Mouse (Mus musculus): ENCODE data around the gene Hsd17b14.
A peak's percentile ranks its signal among the peaks of the same experiment; 100 is the strongest.
"Not testable (repeated sequence)": the region's sequence is repeated elsewhere in the genome, so short reads cannot be mapped to it uniquely, and the experiment has no call there.

Gene Hsd17b14

DNA sequence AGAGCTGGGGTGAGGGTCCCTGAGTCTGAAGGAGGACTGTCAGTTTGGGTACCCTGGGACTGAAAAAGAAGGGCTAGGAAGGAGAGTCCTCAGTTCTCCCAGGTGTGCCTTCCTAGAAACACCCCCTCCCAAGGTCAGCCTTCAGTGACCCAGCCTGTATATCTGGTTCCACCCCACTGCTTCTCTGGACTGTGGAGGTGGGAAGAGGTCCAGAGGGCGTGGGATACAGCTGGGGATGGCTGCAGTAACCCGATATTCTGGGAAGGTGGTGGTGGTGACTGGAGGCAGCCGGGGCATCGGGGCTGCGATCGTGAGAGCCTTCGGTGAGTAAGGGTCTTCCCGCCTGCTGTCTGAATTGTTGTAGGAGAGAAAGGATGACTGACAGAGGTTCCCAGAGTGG, at the start of gene Hsd17b14:
Hsd17b14 (plus strand) TSS at position 150 of the 400 bp plus-strand sequence.
- DNase-seq (ENCODE audit: low spot score in 2 of 2) = no peak

DNA sequence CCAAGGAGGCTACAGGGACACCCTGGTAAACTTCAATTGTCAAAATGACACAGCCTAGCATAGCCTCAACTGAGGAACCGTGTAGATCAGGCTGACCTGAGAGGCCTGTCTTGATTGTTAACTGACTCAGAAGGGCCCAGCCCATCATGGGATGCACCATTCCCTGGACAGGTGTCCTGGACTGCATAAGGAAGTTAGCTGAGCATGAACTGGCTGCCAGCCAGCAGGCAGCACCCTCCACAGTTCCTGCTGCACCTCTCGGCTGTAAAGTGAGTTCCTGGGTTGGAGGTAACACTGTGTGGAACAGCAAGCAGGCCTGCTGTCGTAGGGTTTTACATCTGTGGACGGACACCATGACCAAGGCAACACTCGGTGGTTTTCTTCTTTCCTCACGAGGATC, 47.1 kb upstream of the Hsd17b14 start:
- no peak for DNase-seq (ENCODE audit: low spot score in 2 of 2)

GRCm38 (mm10) chr7:45508561-45508960, 46.1 kb upstream of the Hsd17b14 start:
- DNase-seq (ENCODE audit: low spot score in 2 of 2) = peak in 1 of 2 experiments; percentile 74

DNA sequence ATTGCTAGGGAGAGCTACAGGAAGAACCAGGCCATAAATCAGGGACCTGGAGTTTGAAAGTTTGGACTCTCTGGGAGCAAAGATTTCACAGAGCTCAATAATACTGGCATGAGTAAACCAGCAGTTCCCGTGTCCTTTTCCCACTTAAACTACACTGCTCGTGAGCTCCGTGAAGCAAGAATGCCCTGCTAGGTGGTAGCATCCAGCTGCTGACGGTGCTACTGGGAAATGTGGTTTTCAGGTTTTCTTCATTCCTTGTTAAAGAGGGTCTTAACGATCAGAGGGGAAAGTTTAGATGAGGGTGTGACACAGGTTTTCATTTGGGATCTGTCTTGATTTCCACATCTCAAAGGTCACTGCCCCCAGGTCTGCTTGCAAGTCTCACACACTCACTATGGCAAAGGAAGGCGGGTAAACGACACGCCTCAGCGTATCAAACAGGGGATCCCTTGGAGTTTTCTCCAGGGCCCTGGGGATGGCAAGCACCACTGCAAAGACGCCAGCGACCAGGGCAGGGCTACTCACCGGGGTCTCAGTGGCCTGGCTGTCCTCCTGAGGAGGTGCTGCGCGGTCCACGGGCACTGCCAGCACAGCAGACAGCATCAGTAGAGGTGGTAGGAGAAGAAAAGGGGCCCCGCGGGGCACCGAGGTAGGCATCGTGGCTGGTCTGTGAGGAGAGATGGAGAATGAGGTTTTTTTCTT, 45.4 kb upstream of the Hsd17b14 start:
- peak in 1 of 2 experiments; percentile 45 for DNase-seq (ENCODE audit: low spot score in 2 of 2)

GRCm38 (mm10) chr7:45509912-45510787, 44.5 kb upstream of the Hsd17b14 start, which contains the start of gene Nucb1:
Gene Nucb1, minus strand, starts transcription at chr7:45510406.
- DNase-seq (ENCODE audit: low spot score in 2 of 2) = peak; percentile 93 to 94

DNA sequence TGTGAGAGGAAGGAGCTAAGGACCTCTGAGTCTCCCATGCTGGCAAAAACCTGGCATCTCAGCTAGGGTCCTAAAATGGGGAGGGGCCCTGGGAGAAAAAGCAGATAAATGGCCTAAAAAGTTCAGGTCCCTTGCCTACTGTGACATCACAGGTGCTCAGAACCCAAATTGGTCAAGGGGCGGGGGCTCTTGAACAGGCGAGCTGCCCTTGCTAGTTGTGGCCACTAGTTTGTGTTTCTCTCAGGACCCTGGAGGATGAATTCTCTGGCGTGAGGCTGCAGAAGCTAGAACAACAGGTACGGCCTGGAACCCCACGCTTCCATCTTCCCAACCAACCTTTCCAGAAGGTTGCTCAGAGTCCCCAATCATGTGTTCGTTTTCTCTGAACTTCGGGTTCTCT, 40.3 kb upstream of the Hsd17b14 start:
- no peak for DNase-seq (ENCODE audit: low spot score in 2 of 2)

DNA sequence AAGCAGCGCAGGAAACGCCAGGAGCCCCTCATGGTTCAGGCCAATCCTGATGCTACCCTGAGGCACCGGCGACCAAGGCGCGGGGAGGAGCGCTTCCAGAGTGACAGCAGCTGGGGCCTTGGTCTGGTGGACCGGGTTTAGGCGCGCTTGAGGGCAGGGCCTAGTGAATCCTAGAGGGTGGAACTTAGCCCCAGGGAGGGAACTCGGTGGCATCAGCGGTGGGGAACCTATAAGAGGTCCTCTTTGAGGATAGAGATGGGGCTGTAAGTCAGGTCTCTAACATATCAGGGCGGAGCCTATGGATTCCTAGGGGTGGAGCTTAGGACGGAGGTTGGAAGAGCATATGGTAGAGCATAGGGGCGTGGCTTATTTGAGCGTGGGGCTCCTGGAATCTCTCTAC, 39.3 kb upstream of the Hsd17b14 start:
- peak in 1 of 2 experiments; percentile 32 for DNase-seq (ENCODE audit: low spot score in 2 of 2)

- DNase-seq (ENCODE audit: low spot score in 2 of 2) = not testable (repeated sequence)
These were observed 37.8 kb upstream of the Hsd17b14 start for GRCm38 (mm10) chr7:45516846-45517245.

DNA sequence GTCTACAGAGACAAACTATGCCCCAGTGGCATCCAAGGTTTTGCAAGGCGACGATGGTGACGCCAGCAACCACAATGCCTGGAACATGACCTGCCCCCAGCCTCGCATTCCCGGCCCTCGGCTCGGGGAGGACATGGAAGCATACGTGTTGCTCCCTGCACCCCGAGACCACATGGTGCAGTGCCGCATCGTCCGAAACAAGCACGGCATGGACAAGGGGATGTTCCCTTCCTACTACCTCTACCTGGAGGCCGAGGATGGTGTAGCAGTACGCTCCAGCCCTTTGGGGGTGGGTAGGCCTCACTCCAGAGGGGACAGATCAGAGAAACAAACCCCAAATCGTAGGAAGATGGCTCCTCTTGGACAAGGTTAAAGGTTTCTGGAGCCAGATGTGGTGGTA, 36.1 kb upstream of the Hsd17b14 start:
- no peak for DNase-seq (ENCODE audit: low spot score in 2 of 2)

GRCm38 (mm10) chr7:45519345-45520120, 35.2 kb upstream of the Hsd17b14 start:
- DNase-seq (ENCODE audit: low spot score in 2 of 2) = no peak

- no peak for DNase-seq (ENCODE audit: low spot score in 2 of 2)
These were observed 34.1 kb upstream of the Hsd17b14 start for GRCm38 (mm10) chr7:45520605-45521004.

DNA sequence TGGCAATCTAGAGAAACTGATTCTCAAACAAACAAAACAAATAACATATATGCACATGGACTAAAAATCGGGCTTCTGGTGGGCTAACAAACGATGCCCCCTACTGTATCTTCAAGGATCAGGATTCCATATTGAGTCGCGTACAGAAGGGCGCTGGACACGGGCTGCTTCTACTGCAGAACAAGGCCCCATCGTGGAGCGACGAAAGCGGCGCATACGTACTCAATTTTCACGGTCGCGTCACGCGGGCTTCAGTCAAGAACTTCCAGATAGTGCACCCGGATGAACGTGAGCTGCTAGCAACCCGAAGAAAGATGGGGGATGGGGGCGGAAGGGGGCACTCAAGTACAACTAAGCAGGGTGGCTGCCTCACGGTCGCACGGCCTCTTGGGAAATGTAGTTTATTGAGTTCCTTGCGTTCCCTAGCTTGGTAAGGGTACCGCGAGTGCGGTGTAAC, 32.9 kb upstream of the Hsd17b14 start:
- peak; percentile 82 to 88 for DNase-seq (ENCODE audit: low spot score in 2 of 2)

DNA sequence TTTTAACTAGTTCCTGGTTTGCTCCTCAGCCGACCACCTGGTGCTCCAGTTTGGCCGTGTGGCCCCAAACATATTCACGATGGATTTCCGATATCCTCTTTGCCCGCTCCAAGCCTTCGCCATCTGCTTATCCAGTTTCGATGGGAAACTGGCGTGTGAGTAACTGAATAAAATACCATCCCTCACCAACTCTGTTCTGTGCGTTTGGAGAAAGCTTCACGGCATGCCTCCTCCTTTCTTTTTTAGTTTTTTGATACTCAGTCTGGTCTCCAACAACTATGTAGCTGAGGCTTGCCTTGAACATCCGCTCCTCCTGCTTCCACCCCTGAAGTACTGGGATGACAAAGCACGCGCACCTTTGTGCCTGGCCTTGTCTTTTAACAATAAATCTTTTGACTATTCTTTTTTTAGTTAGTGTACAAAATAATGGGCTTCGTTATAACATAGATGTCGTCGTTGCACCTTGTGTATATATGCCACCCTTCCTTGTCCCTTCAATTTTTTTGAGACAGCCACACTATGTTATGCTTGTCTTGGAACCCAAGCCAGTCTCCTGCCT, 32.4 kb upstream of the Hsd17b14 start:
- no peak for DNase-seq (ENCODE audit: low spot score in 2 of 2)

DNA sequence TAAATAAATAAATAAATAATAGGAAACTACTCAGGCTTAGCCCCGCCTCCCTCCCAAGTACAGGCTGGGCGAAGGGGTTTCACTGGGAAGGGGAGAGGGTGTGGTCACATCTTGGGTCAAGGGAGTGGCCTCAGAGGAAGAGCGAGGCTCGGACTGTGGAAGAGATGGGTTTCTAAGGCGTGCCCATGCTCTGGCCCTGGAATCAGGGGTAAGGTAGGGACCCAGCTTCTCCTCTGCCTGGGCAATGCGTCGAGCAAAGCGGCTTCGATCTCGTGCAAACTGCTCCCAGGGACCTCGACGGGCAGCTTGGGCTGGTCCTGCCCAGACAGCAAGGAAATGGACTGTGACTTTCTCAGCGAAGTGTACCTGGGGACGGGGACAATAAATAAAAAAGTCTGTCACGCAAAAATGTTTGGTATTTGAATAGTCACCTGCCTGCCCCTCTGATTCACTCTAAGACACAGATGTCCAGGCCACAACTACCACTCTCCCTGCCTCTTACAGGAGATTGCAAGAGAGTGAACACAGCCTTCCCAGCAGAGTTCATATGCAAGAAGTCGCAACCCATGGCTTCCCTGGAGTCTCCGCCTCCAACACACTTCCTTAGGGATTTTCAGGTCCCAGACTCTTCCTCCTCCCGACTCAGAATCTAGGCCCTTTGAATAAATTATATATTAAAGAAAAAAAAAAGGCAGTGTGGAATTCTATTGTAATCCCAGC, 31.6 kb upstream of the Hsd17b14 start:
- DNase-seq (ENCODE audit: low spot score in 2 of 2) = peak in 1 of 2 experiments; percentile 41

DNA sequence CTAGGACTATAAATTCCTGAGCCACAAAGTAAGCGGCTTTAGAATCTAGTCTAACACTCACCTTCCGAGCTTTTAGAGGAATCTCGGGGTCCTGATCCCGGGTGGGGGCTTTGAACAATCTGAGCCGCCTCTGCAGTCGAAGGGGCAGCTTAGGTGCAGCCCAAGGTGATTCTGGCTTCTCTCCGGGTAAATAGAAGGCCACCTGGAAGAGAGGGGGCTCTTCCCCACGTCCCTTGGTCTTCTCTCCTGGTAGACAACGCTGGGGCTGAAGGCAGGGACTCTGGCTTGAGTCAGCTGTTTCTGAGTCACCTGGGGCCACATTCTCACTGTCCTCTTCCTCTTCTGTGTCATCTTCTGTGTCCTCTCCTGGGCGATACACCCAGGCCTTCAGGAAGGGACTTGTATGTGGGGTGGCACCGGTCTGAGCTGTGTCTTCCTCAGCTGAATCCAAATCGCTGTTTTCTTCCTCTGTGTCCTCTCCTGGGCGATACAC, 31.0 kb upstream of the Hsd17b14 start:
- no peak for DNase-seq (ENCODE audit: low spot score in 2 of 2)

DNA sequence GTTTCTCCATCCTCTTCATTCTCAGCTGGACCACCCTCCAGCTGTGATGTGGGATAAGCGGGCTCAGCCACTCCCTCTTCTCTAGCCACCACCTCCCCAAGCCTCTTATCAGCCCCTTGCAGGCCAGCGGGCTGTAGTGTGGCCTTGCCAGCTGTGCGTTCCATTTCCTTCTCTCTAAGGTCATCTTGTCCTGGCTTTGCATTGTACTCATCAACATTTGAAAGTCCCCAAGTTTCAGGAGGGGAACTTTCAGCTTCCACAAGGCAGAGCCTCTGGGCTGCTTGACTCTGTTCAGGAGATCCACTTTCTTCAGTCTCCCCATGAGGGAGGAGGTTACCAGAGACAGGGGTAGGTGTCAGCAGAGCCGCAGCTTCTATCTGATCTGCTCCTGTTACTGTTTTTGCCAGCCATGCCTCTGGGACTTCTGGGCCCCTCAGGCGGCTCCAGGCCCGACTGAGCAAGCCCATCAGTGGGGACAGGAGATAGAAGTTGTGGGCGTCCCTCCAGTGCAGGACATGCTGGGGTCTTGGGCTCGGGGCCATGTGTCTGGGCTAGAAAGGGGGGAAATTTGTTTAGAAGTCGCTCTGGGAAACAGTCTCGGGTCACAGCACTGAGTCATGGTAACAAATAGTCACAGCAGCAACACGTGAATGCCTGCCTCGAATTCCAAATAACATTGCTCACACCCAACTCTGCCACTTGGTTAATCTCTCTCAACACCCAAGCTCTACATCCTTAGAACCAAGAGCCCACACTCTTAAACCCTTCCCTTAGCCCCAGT, 29.7 kb upstream of the Hsd17b14 start:
- peak; percentile 83 to 86 for DNase-seq (ENCODE audit: low spot score in 2 of 2)

GRCm38 (mm10) chr7:45525809-45526473, 28.8 kb upstream of the Hsd17b14 start, which contains the start of the genes Ppp1r15a and Plekha4:
Gene Ppp1r15a, minus strand, starts transcription at chr7:45526268.
Gene Plekha4, plus strand, starts transcription at chr7:45526330.
- DNase-seq (ENCODE audit: low spot score in 2 of 2) = peak; percentile 95 to 98

- peak in 1 of 2 experiments; percentile 45 for DNase-seq (ENCODE audit: low spot score in 2 of 2)
These were observed 28.1 kb upstream of the Hsd17b14 start for GRCm38 (mm10) chr7:45526474-45527120.

- not testable (repeated sequence) for DNase-seq (ENCODE audit: low spot score in 2 of 2)
These were observed 27.5 kb upstream of the Hsd17b14 start for GRCm38 (mm10) chr7:45527169-45527568.

Data from spleen, postnatal 4 days (tissue).